ENCODE assay signal across 27 mouse cellular contexts in the genomic region with DNA sequence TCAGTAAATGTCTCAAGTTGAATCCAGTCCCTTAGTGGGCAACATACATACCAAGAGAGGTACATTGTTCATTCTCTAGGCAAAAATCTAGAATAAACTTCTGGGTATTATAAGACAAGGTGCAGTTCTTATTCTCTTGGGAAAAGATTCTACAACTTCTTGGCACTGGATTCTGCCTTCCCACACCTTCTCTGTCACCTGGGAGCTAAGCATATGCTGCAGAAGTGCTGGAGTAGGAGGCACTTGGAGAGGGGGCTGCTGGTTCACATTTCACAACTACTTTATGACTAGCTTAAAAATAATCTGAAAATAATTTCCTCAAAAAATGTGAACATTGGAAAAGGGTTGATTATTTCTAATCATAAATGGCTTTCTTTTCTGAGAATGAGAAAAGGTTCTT.
A peak's percentile ranks its signal among the peaks of the same experiment; 100 is the strongest.
DNase-seq lines count a peak whose midpoint lies in the region; TF ChIP-seq lines count a peak whose summit lies in the region.
"Had no signal": no experiment of that assay in that cellular context is flagged by ENCODE, and none has a peak within 500 bp of the region (broad histone marks: within the 10 kb centered on the region; RNA-seq: fewer than 3 reads in every experiment).

No protein-coding gene starts in this region.

- intact Hi-C loops in left cerebral cortex, adult 2 months (cut with DNase I) = no loop called here
- intact Hi-C loops in left cerebral cortex, postnatal 10 days (cut with DNase I) = no loop called here
- intact Hi-C loops in left cerebral cortex, postnatal 25 days (cut with DNase I) = no loop called here
- intact Hi-C loops in gastrocnemius, postnatal 36 days (cut with DNase I) = no loop called here

- no peak for TF ChIP-seq CTCF in left cerebral cortex, adult 2 months (IDR thresholded peaks at IDR 0.05)

- DNase-seq in layer of hippocampus, adult 8-10 months (ENCODE audit: low spot score in 2 of 2) = peak; percentile 8 to 10
- DNase-seq in layer of hippocampus, postnatal 36 days = no peak
- peak; percentile 15 to 18 for DNase-seq in left cerebral cortex, adult 2 months (ENCODE audit: extremely low spot score in 1 of 2, low spot score in 2 of 2)
- DNase-seq in left cerebral cortex, postnatal 10 days (ENCODE audit: extremely low spot score in 1 of 2, low spot score in 2 of 2) = no peak
- peak; percentile 6 to 61 for DNase-seq in left cerebral cortex, postnatal 25 days (ENCODE audit: low spot score in 2 of 2)
- peak; percentile 5 to 13 for DNase-seq in right cerebral cortex, postnatal 36 days (ENCODE audit: low spot score in 2 of 2)
- DNase-seq in gastrocnemius, postnatal 36 days = no peak
- DNase-seq: adrenal gland, postnatal 14 days; cerebellum, adult 18-20 months; cerebellum, postnatal 10 days; gastrocnemius, postnatal 25 days; heart, adult 18-20 months; kidney, adult 9 months; kidney, postnatal 10 days; liver; lung, adult 2 months; lung, postnatal 10 days; thymus, postnatal 25 days had no signal

- H3K4me3 ChIP-seq in left cerebral cortex, adult 2 months = no peak overlapping the region
- H3K4me3 ChIP-seq: embryonic facial prominence, embryonic 13.5 days; forebrain, embryonic 10.5 days; forebrain, embryonic 15.5 days; heart, embryonic 12.5 days; midbrain, embryonic 13.5 days; stomach, embryonic 15.5 days had no signal

- no peak overlapping the region for H3K27ac ChIP-seq in left cerebral cortex, adult 2 months
- H3K27ac ChIP-seq: embryonic facial prominence, embryonic 13.5 days; forebrain, embryonic 10.5 days; forebrain, embryonic 15.5 days; hindbrain, embryonic 14.5 days; liver, embryonic 14.5 days; macrophage; midbrain, embryonic 13.5 days; stomach, embryonic 15.5 days had no signal

Comparison
In these comparisons a context has a peak if more than half of its experiments do, and no peak if none do; other contexts are left out.
1. DNase-seq: peak in layer of hippocampus, adult 8-10 months (2 of 2), left cerebral cortex, adult 2 months (2 of 2), left cerebral cortex, postnatal 25 days (2 of 2) and right cerebral cortex, postnatal 36 days (2 of 2); none in layer of hippocampus, postnatal 36 days (0 of 2), left cerebral cortex, postnatal 10 days (0 of 2) and gastrocnemius, postnatal 36 days (0 of 2).